Mouse (Mus musculus) embryonic facial prominence, embryonic 14.5 days (tissue): ENCODE data around the gene Tmprss5. TPM values are rescaled to one million over a fixed set of nuclear protein-coding genes. Genes with fewer than 3 reads are reported as not detected.

ENCODE experiments used
- ATAC-seq: fragments of 200-750 bp; cut with Nextera tagmentation; 2 replicates; pipeline ENCODE4 v1.8.0; 2017; ENCODE audit warnings: low read depth, moderate number of reproducible peaks, moderate TSS enrichment
- DNase-seq: peaks from one replicate; pipeline ENCODE4 v3.0.0-alpha.2; 2015; ENCODE audit warnings: low spot score
- H3K27ac ChIP-seq: fragments of 300-500 bp; sonication (generic); replicated peaks from 2 replicates; pipeline ENCODE4 v1.5.1; 2014; ENCODE audit warnings: low read depth, mild to moderate bottlenecking, low read length, moderate library complexity
- H3K27me3 ChIP-seq: fragments of 300-500 bp; sonication (generic); replicated peaks from 2 replicates; pipeline ENCODE4 v1.6.1; 2014; ENCODE audit warnings: low read length; ENCODE audit not compliant: control insufficient read depth, insufficient read depth
- H3K36me3 ChIP-seq: fragments of 300-500 bp; sonication (generic); 2 replicates; pipeline ENCODE4 v1.6.1; 2014; ENCODE audit warnings: low read length, mixed read lengths; ENCODE audit not compliant: control insufficient read depth, insufficient read depth
- H3K4me1 ChIP-seq: fragments of 300-500 bp; sonication (generic); 2 replicates; pipeline ENCODE4 v1.6.1; 2014; ENCODE audit warnings: antibody characterized with exemption, low read length; ENCODE audit not compliant: control insufficient read depth, insufficient read depth
- H3K4me2 ChIP-seq: fragments of 300-500 bp; sonication (generic); 2 replicates; pipeline ENCODE4 v1.6.1; 2014; ENCODE audit warnings: low read depth, mild to moderate bottlenecking, low read length, moderate library complexity, mixed read lengths
- H3K4me3 ChIP-seq: fragments of 300-500 bp; sonication (generic); 2 replicates; pipeline ENCODE4 v1.5.1; 2014; ENCODE audit warnings: low read depth, mild to moderate bottlenecking, low read length
- H3K9ac ChIP-seq: fragments of 300-500 bp; sonication (generic); 2 replicates; pipeline ENCODE4 v1.6.1; 2014; ENCODE audit warnings: low read depth, mild to moderate bottlenecking, low read length, moderate library complexity, mixed read lengths
- H3K9me3 ChIP-seq: fragments of 300-500 bp; sonication (generic); 2 replicates; pipeline ENCODE4 v1.6.1; 2016; ENCODE audit warnings: low read length; ENCODE audit not compliant: control insufficient read depth
- WGBS: fragments of 180-500 bp; shearing (Covaris S2); extraction: QIAGEN DNeasy Blood & Tissue Kit; methylation state at CpG from one replicate; pipeline ENCODE4 v1.1.7; 2014; 5-methylcytosine and 5-hydroxymethylcytosine counted together
- polyA plus RNA-seq: library from polyadenylated mRNA; unstranded; fragments of >200 nt; fragmentation: Nextera tagmentation; extraction: Ambion mirVana; gene quantifications from 2 replicates; pipeline ENCODE4 v1.2.1, GENCODE M21; 2014

Gene Tmprss5
- polyA plus RNA-seq, 1 experiment from 2014 or later, result 1.4 TPM

- Histone ChIP-seq H3K4me1 (no peaks in the 10 kb centered on the region), H3K4me3 (no peak overlapping the region), H3K9ac (no peak overlapping the region), H3K9me3 (no peaks in the 10 kb centered on the region), H3K4me2 (no peak overlapping the region), H3K27me3 (no peaks in the 10 kb centered on the region), H3K27ac (no peak overlapping the region), H3K36me3 (no peaks in the 10 kb centered on the region)
- peak; percentile 41; the same call in 1 of the 2 replicates for ATAC-seq
- peak; percentile 69 for DNase-seq
- 32% methylated on average over 11 of the region's 11 CpGs for WGBS
Measured at GRCm38 (mm10) chr9:49087317-49087716, 6.3 kb downstream of the Tmprss5 start.

- Histone ChIP-seq H3K9me3 (no peaks in the 10 kb centered on the region), H3K27me3 (no peaks in the 10 kb centered on the region), H3K4me1 (no peaks in the 10 kb centered on the region), H3K9ac (no peak overlapping the region), H3K4me3 (no peak overlapping the region), H3K4me2 (no peak overlapping the region), H3K36me3 (no peaks in the 10 kb centered on the region), H3K27ac (no peak overlapping the region)
- ATAC-seq, result no peak
- DNase-seq, result no peak
- 92% methylated on average over 3 of the region's 3 CpGs for WGBS
Measured at GRCm38 (mm10) chr9:49098871-49099270, 17.8 kb downstream of the Tmprss5 start.

- no peaks in the 10 kb centered on the region for H3K27me3 ChIP-seq
- H3K36me3 ChIP-seq, result no peaks in the 10 kb centered on the region
- ATAC-seq (peak; percentile 89), DNase-seq (peak; percentile 54)
- no peaks in the 10 kb centered on the region for H3K4me1 ChIP-seq
- no peak overlapping the region for H3K9ac ChIP-seq
- H3K9me3 ChIP-seq, result no peaks in the 10 kb centered on the region
- no peak overlapping the region for H3K4me3 ChIP-seq
- 15% methylated on average over 1 of the region's 1 CpGs for WGBS
- H3K4me2 ChIP-seq, result no peak overlapping the region
- H3K27ac ChIP-seq, result no peak overlapping the region
Measured at GRCm38 (mm10) chr9:49102328-49102727, 21.3 kb downstream of the Tmprss5 start.

- H3K9ac ChIP-seq, result no peak overlapping the region
Measured at GRCm38 (mm10) chr9:49109101-49109500, 28.0 kb downstream of the Tmprss5 start.

GRCm38 (mm10) chr9:49110476-49111220, 29.6 kb downstream of the Tmprss5 start:
- no peaks in the 10 kb centered on the region for H3K27me3 ChIP-seq
- no peaks in the 10 kb centered on the region for H3K4me1 ChIP-seq
- no peak overlapping the region for H3K27ac ChIP-seq
- H3K9ac ChIP-seq, result no peak overlapping the region
- H3K9me3 ChIP-seq, result no peaks in the 10 kb centered on the region
- no peak overlapping the region for H3K4me3 ChIP-seq
- DNase-seq (no peak), ATAC-seq (no peak)
- H3K4me2 ChIP-seq, result no peak overlapping the region
- H3K36me3 ChIP-seq, result no peaks in the 10 kb centered on the region
- 51% methylated on average over 6 of the region's 6 CpGs for WGBS

More at GRCm38 (mm10) chr9:49109101-49109500, 28.0 kb downstream of the Tmprss5 start:
- H3K4me2 ChIP-seq, result no peak overlapping the region
- no peak overlapping the region for H3K27ac ChIP-seq
- WGBS, result 28% methylated on average over 7 of the region's 7 CpGs
- no peaks in the 10 kb centered on the region for H3K27me3 ChIP-seq
- no peaks in the 10 kb centered on the region for H3K4me1 ChIP-seq
- no peaks in the 10 kb centered on the region for H3K36me3 ChIP-seq
- DNase-seq (no peak), ATAC-seq (no peak)
- no peaks in the 10 kb centered on the region for H3K9me3 ChIP-seq
- H3K4me3 ChIP-seq, result no peak overlapping the region

- no peak for DNase-seq
Measured at GRCm38 (mm10) chr9:49111296-49111695, 30.2 kb downstream of the Tmprss5 start.

GRCm38 (mm10) chr9:49118271-49118825, 37.3 kb downstream of the Tmprss5 start:
- WGBS, result 30% methylated on average over 3 of the region's 3 CpGs
- H3K4me3 ChIP-seq, result no peak overlapping the region
- no peaks in the 10 kb centered on the region for H3K36me3 ChIP-seq
- H3K4me1 ChIP-seq, result no peaks in the 10 kb centered on the region
- peak; percentile 63 for DNase-seq
- no peak overlapping the region for H3K9ac ChIP-seq
- H3K27ac ChIP-seq, result no peak overlapping the region
- no peaks in the 10 kb centered on the region for H3K27me3 ChIP-seq
- no peak overlapping the region for H3K4me2 ChIP-seq
- H3K9me3 ChIP-seq, result no peaks in the 10 kb centered on the region
- no peak for ATAC-seq

More at GRCm38 (mm10) chr9:49111296-49111695, 30.2 kb downstream of the Tmprss5 start:
- Histone ChIP-seq H3K9ac (no peak overlapping the region), H3K9me3 (no peaks in the 10 kb centered on the region), H3K27me3 (no peaks in the 10 kb centered on the region), H3K4me3 (no peak overlapping the region), H3K27ac (no peak overlapping the region), H3K4me2 (no peak overlapping the region), H3K36me3 (no peaks in the 10 kb centered on the region), H3K4me1 (no peaks in the 10 kb centered on the region)
- WGBS, result 72% methylated on average over 5 of the region's 5 CpGs
- no peak for ATAC-seq

- Histone ChIP-seq H3K27me3 (no peaks in the 10 kb centered on the region), H3K4me3 (no peak overlapping the region), H3K4me2 (no peak overlapping the region), H3K4me1 (no peaks in the 10 kb centered on the region), H3K27ac (no peak overlapping the region), H3K9ac (no peak overlapping the region), H3K36me3 (no peaks in the 10 kb centered on the region), H3K9me3 (no peaks in the 10 kb centered on the region)
- ATAC-seq, result peak; percentile 53; the same call in 1 of the 2 replicates
- no peak for DNase-seq
- 69% methylated on average over 4 of the region's 4 CpGs for WGBS
Measured at GRCm38 (mm10) chr9:49119759-49120158, 38.7 kb downstream of the Tmprss5 start.

GRCm38 (mm10) chr9:49125706-49126105, 44.6 kb downstream of the Tmprss5 start:
- DNase-seq, result no peak
- Histone ChIP-seq H3K27me3 (no peaks in the 10 kb centered on the region), H3K9me3 (no peaks in the 10 kb centered on the region), H3K4me1 (no peaks in the 10 kb centered on the region), H3K36me3 (no peaks in the 10 kb centered on the region), H3K9ac (no peak overlapping the region), H3K4me3 (no peak overlapping the region), H3K27ac (no peak overlapping the region), H3K4me2 (no peak overlapping the region)
- 60% methylated on average over 7 of the region's 7 CpGs for WGBS
- no peak for ATAC-seq
